Mouse (Mus musculus) cerebellum, adult 2 months (tissue): Measurements from ENCODE around the gene Elfn1. TPM values are rescaled to one million over a fixed set of nuclear protein-coding genes. Genes with fewer than 3 reads are reported as not detected.
"Not testable (repeated sequence)": the region's sequence is repeated elsewhere in the genome, so short reads cannot be mapped to it uniquely, and the experiment has no call there.

ENCODE experiments used
- DNase-seq, 2 experiments: peaks; one replicate each; pipeline ENCODE4 v3.0.0; 2021
- H3K27ac ChIP-seq: fragments of 200-500 bp; 2 replicates; pipeline ENCODE4 v1.5.1; 2012; ENCODE audit warnings: low read length, control low read depth, inconsistent platforms; ENCODE audit not compliant: insufficient read depth
- H3K27me3 ChIP-seq: fragments of 200-500 bp; 2 replicates; pipeline ENCODE4 v1.6.1; 2012; ENCODE audit warnings: inconsistent platforms, mild to moderate bottlenecking, low read length, moderate library complexity; ENCODE audit not compliant: control insufficient read depth, insufficient read depth
- H3K4me1 ChIP-seq: fragments of 200-500 bp; 2 replicates; pipeline ENCODE4 v1.6.1; 2011; ENCODE audit warnings: low read length; ENCODE audit not compliant: control insufficient read depth, insufficient read depth
- H3K4me3 ChIP-seq: fragments of 200-500 bp; replicated peaks from 2 replicates; pipeline ENCODE3; 2011; ENCODE audit warnings: mild to moderate bottlenecking, low read depth, low read length, control low read depth; ENCODE audit not compliant: insufficient read depth
- CTCF ChIP-seq: fragments of 200-500 bp; IDR thresholded peaks from 2 replicates; pipeline ENCODE4 v1.5.1; 2011; ENCODE audit warnings: low read depth, mild to moderate bottlenecking, control low read depth, low read length, moderate library complexity, borderline replicate concordance; ENCODE audit not compliant: insufficient read depth
- POLR2A ChIP-seq: fragments of 200-500 bp; IDR thresholded peaks from 2 replicates; pipeline ENCODE4 v1.6.1; 2011; ENCODE audit warnings: low read length, control low read depth, borderline replicate concordance; ENCODE audit not compliant: insufficient read depth
- WGBS: fragments of 180-500 bp; shearing (Covaris S2); methylation state at CpG from one replicate; pipeline ENCODE4 v1.1.7; 2018; 5-methylcytosine and 5-hydroxymethylcytosine counted together
- polyA plus RNA-seq: library from polyadenylated mRNA; depleted of rRNA; stranded (reverse); fragments of >200 nt; gene quantifications from 2 replicates; pipeline ENCODE4 v1.2.3, GENCODE M21; 2012

The Elfn1 gene
- polyA plus RNA-seq, 1 experiment: 8.6 TPM

DNA sequence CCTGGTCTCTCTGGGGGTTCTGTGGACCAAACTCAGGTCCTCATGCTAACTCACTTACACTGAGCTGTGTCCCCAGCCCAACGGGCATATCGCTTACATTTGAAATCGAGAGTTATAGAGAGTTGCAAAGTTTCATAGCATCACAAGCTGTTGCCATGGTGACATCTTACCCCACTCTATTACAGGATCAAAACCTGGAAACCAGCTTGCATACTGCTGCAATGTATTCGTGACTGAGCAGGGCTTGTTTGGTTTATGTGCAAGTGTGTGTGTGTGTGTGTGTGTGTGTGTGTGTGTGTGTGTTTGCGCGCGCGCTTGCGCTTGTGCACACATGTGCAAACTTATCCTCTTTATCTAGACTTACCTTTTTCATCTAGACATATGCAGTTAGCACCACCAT lies 71.6 kb downstream of the Elfn1 start:
- no peak overlapping the region for H3K27ac ChIP-seq
- WGBS: 62% methylated on average over 9 of the region's 9 CpGs
- no peaks in the 10 kb centered on the region for H3K4me1 ChIP-seq
- TF ChIP-seq CTCF: no peak
- TF ChIP-seq POLR2A: no peak
- H3K4me3 ChIP-seq: no peak overlapping the region
- DNase-seq: no peak
- no peaks in the 10 kb centered on the region; the same call in 1 of the 2 replicates for H3K27me3 ChIP-seq

DNA sequence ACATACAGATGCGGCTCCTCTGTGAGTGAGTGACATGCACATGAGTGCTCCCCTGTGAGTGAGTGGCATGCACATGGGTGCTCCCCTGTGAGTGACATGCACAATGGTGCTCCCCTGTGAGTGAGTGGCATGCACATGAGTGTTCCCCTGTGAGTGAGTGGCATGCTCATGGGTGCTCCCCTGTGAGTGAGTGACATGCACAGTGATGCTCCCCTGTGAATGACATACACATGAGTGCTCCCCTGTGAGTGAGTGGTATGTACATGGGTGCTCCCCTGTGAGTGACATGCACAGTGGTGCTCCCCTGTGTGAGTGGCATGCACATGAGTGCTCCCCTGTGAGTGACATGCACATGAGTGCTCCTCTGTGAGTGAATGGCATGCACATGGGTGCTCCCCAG lies 74.2 kb downstream of the Elfn1 start:
- DNase-seq: no peak
- WGBS: 86% methylated on average over 1 of the region's 1 CpGs
- no peaks in the 10 kb centered on the region for H3K4me1 ChIP-seq
- no peak overlapping the region for H3K27ac ChIP-seq
- no peak for TF ChIP-seq POLR2A
- no peaks in the 10 kb centered on the region; the same call in 1 of the 2 replicates for H3K27me3 ChIP-seq
- H3K4me3 ChIP-seq: no peak overlapping the region

DNA sequence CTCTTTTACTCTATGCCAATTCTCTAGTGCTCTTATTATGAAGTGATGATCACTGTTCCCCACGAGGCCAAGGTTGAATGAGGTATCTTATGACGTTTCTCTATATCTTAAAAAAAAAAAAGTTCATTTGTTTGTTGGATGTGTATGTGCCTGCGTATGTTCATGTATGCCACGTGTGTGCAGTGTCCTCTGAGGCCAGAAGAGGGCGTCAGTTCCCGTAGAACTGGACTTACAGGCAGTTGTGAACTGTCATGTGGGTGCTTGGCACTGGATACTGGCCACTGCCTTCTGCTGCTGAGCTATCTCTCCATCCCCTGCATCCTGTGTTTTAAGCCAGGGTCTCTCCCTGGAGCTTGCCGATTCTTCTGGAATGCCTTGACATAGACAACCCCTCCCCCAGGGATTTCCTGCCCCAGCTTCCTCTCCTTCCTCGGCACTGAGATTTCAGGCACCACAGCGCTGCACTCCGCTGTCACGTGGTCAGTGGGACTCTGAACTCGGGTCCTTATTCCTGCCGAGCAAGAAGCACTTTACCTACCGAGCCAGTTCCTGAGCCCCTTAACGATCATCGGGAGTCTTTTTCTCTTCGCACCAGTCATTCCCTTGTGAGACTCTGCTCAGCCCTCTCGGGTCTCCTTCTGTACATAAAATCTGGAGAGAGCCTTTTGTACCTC lies 77.5 kb downstream of the Elfn1 start:
- 46% methylated on average over 18 of the region's 18 CpGs for WGBS
- H3K27me3 ChIP-seq: peaks cover 1% of the 10 kb centered on the region
- H3K4me3 ChIP-seq: no peak overlapping the region
- no peak for DNase-seq
- TF ChIP-seq CTCF (no peak), POLR2A (no peak)
- no peaks in the 10 kb centered on the region for H3K4me1 ChIP-seq
- H3K27ac ChIP-seq: no peak overlapping the region

DNA sequence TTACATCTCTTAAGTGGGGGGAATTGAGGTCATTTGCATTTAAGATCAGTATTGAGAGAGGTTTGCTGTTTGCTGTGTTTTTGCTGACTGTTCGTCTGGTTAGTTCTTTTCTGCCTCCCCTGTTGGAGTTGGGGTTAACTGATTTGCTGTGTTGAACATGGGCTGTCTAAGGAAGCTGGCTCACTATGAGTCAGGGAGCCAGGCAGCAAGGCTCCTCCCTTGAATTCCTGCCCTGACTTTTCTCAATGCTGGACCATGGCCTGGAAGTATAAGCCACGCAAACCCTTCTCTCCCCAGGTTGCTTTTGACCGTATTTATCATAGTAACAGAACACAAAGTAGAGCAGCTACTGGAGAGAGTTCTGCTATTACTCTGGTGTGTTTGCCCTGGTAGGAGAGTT lies 83.8 kb downstream of the Elfn1 start:
- Histone ChIP-seq H3K27me3 (peaks cover 1% of the 10 kb centered on the region), H3K27ac (no peak overlapping the region), H3K4me3 (no peak overlapping the region), H3K4me1 (no peaks in the 10 kb centered on the region)
- no peak for TF ChIP-seq POLR2A
- TF ChIP-seq CTCF: no peak
- DNase-seq: no peak
- 89% methylated on average over 3 of the region's 3 CpGs for WGBS

DNA sequence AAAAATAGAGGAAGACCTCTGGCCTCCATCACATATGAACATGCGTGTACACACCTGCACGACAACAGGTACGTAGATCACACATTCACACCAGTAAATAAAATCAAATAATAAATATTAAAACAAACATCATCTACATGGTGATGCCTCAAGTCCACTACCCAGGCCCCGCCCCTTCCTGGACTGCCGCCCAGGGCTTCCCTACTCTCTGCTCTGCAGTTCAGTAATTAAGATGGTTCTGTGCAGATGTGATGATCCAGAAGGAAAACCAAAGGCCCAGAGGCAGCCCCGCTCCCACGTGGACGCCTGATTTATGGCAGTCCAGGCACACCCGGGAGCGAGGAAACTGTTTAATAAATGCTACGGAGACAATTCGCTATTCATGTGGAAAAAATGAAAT lies 90.6 kb downstream of the Elfn1 start:
- DNase-seq, H3K4me1 ChIP-seq, H3K27me3 ChIP-seq, H3K4me3 ChIP-seq, H3K27ac ChIP-seq: not testable (repeated sequence)
- 86% methylated on average over 12 of the region's 12 CpGs for WGBS

DNA sequence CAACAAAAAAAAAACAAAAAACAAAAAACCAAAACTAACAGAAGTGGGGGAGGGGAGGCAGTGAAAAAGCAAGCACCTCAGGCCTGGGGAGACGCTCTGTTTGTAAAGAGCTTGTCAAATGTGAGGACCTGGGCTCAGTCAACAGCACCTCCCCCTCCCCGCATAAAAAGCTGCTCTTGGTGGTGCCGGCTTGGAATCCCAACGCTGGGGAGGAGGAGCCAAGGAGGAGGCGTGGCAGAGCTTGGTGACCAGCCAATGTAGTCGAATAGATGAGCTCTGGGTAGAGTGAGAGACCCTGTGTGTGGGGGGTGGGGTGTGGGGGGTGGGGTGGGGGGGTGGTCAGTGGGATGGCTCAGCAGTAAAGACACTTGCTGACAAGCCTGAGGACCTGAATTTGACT lies 91.2 kb downstream of the Elfn1 start:
- Histone ChIP-seq H3K4me1 (no peaks in the 10 kb centered on the region), H3K4me3 (no peak overlapping the region), H3K27ac (no peak overlapping the region), H3K27me3 (no peaks in the 10 kb centered on the region)
- no peak for DNase-seq
- WGBS: 31% methylated on average over 6 of the region's 6 CpGs
- TF ChIP-seq CTCF (no peak), POLR2A (no peak)

DNA sequence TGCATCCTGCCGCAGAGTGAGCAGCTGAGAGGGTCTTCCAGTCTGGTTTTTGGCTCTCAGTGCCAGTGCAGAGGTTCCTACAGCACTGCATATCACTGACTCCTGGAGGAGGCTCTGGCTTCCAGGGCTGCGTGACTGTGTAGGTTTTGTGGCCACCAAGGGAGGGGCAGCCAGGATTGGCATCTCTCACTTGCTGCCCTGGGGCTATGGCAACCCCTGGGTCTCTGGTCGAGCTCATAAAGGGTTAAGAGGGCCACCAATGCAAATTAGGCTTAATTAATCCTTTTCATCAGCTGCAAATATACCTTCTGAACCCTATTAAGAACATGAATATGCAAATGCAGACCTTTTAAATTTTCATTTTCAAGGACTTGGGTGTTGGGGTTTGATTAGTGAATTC lies 94.8 kb downstream of the Elfn1 start:
- no peak for TF ChIP-seq CTCF
- no peak for TF ChIP-seq POLR2A
- H3K4me3 ChIP-seq: no peak overlapping the region
- 58% methylated on average over 3 of the region's 3 CpGs for WGBS
- H3K27me3 ChIP-seq: no peaks in the 10 kb centered on the region
- no peaks in the 10 kb centered on the region for H3K4me1 ChIP-seq
- no peak overlapping the region for H3K27ac ChIP-seq
- DNase-seq: no peak

DNA sequence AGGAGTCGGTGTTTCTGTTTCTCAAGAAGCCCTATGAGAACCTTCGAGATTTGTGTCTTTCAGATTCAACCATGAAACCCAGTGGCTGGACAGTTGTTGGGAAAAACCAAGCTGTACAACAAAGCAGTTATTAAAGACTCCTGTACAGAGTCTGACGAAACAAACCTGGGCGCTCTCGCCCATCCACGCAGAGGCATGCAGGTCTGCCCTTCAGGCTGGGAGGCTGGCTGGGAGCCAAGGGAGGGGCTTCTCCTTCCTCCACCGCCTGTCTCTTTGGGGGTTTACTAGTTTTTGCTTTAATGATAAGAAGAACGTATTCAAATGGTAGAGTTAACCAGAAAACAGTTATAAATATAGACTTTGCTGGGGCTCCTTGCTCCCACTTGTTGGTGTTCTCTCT lies 99.1 kb downstream of the Elfn1 start:
- TF ChIP-seq CTCF: no peak
- no peak for TF ChIP-seq POLR2A
- Histone ChIP-seq H3K4me3 (no peak overlapping the region), H3K27me3 (no peaks in the 10 kb centered on the region), H3K4me1 (no peaks in the 10 kb centered on the region), H3K27ac (no peak overlapping the region)
- DNase-seq: no peak
- 77% methylated on average over 8 of the region's 8 CpGs for WGBS
